Mouse (Mus musculus): ENCODE data around the gene Ski. TPM values are rescaled to one million over a fixed set of nuclear protein-coding genes. Genes with fewer than 3 reads are reported as not detected.
A peak's percentile ranks its signal among the peaks of the same experiment; 100 is the strongest.

Gene Ski
- total and polyA plus RNA-seq, 2 experiments, result 4.2 to 19.5 TPM

DNA sequence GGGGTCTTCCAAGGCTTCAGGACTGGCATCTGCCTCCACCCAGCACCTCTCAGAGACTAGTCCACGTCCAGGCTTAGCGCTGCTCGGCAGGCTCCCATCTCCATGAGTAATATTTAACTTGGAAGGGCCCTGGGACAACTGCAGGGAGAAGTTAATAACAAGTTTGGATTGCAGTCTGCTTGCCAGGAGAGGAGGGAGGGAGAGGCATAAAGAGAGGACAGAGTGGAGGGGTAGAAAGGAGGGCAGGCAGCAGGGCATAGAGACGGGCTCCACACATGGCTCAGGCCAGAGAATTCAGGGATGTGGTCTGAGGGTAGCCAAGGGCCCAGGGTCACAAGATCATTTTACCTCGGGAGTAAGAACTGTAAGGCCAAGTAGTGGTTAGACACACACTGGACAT is 15.9 kb upstream of the Ski start:
- no peaks in the 10 kb centered on the region for H3K27me3 ChIP-seq (ENCODE audit: control insufficient read depth, insufficient read depth, low read length)
- WGBS, result 13% methylated on average over 5 of the region's 5 CpGs
- H3K27ac ChIP-seq (replicated peaks; ENCODE audit: insufficient read depth, low read depth, low read length), result no peak overlapping the region

DNA sequence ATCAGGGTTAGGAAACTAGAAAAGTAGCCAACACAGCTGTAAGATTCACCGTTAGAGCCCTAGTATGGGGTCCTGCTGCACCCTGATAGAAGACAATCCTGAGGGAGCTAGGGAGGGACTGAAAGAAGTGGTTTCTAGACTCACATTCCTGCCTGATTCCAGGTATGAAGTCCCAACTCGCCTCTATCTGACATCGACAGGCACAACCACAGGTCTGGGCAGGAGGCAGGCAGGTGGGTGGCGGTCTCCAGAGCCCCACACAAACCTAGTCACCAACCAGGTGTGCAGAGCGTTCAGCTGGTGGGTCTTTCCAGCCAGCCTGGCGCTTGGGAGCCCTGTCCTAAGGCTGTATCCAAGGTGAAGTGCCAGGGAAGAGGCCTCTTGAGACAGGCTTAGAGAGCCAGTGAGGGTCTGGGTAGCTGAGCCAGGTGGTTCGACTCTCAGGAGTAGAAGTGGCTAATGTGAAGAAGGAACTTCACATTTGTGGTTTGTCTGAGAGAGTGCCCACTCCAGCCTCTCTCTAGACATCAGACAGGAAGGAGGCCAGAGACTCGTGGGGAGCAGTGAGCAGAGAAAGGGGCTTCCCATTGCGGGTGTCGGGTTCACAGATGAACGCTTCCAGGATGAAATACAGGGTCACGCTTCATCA is 14.5 kb upstream of the Ski start:
- Histone ChIP-seq H3K9ac (ENCODE audit: low read depth, low read length) (no peak overlapping the region), H3K36me3 (ENCODE audit: control insufficient read depth, insufficient read depth, low read length) (no peaks in the 10 kb centered on the region), H3K4me3 (ENCODE audit: insufficient read depth, low read depth, low read length) (no peak overlapping the region), H3K4me1 (ENCODE audit: control insufficient read depth, insufficient read depth, low read length) (peaks cover 12% of the 10 kb centered on the region; the same call in 1 of the 2 replicates), H3K79me2 (ENCODE audit: control insufficient read depth, insufficient read depth, low read length) (no peaks in the 10 kb centered on the region), H3K27me3 (ENCODE audit: control insufficient read depth, insufficient read depth, low read length) (no peaks in the 10 kb centered on the region), H3K27ac (replicated peaks; ENCODE audit: insufficient read depth, low read depth, low read length) (no peak overlapping the region)
- no peak for TF ChIP-seq POLR2A (IDR thresholded peaks at IDR 0.05; ENCODE audit: extremely low read depth, insufficient read depth, low read length)
- no peak for TF ChIP-seq CTCF (IDR thresholded peaks at IDR 0.05; ENCODE audit: low read depth, low read length)
- DNase-seq (ENCODE audit: extremely low read depth, low read depth, low spot score), result no peak
- WGBS, result 95% methylated on average over 12 of the region's 12 CpGs

More for the DNA sequence above, 15.9 kb upstream of the Ski start:
- H3K9ac ChIP-seq (ENCODE audit: low read depth, low read length), result no peak overlapping the region
- no peak for TF ChIP-seq CTCF (IDR thresholded peaks at IDR 0.05; ENCODE audit: low read depth, low read length)
- TF ChIP-seq POLR2A (IDR thresholded peaks at IDR 0.05; ENCODE audit: extremely low read depth, insufficient read depth, low read length), result no peak
- no peaks in the 10 kb centered on the region for H3K36me3 ChIP-seq (ENCODE audit: control insufficient read depth, insufficient read depth, low read length)
- H3K79me2 ChIP-seq (ENCODE audit: control insufficient read depth, insufficient read depth, low read length), result no peaks in the 10 kb centered on the region
- no peak overlapping the region for H3K4me3 ChIP-seq (ENCODE audit: insufficient read depth, low read depth, low read length)
- peak; percentile 84 for DNase-seq (ENCODE audit: extremely low read depth, low read depth, low spot score)
- H3K4me1 ChIP-seq (ENCODE audit: control insufficient read depth, insufficient read depth, low read length), result peaks cover 12% of the 10 kb centered on the region; the same call in 1 of the 2 replicates

DNA sequence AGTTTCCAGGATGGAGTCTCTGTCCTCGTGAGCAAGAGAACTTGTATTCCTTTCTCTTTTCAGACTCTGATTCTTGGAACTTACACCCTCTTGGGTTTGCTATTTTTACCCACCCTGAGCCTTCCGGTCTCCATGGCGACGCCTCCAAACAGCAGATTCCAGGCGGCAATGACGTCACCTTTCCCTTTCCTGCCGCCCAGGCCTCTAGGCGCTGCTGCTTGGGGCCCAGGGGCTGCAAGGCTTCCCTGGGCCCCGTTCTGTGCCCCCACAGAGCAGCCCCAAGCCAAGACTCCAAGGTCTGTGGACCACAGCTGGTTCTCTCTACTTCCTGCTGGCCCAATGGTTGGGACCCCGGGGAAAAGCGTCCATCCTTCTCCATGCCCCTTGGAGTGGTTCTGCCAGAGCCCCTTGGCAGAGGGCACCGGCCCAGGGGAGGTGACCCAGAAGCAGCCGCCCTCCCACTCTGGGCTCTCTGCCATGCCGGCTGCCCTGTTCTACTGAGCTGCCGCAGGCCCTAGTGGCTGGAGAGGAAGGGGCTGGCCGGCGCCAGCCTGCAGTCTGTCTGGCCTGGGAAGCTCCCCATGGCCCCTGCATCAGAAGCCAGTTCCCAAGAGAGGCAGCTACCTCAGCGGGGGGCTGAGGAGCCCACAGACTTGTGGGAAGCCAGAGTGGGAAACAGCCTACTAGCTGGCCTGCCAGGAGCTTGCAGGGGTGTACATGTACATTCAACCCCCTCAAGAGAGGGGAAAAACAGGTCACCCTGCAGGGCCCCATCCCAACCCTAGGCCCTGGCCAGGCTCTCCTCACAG is 13.1 kb upstream of the Ski start:
- Histone ChIP-seq H3K27me3 (ENCODE audit: control insufficient read depth, insufficient read depth, low read length) (no peaks in the 10 kb centered on the region), H3K27ac (replicated peaks; ENCODE audit: insufficient read depth, low read depth, low read length) (peak overlapping the region; percentile 81), H3K79me2 (ENCODE audit: control insufficient read depth, insufficient read depth, low read length) (no peaks in the 10 kb centered on the region), H3K4me3 (ENCODE audit: insufficient read depth, low read depth, low read length) (no peak overlapping the region), H3K4me1 (ENCODE audit: control insufficient read depth, insufficient read depth, low read length) (peaks cover 12% of the 10 kb centered on the region; the same call in 1 of the 2 replicates), H3K36me3 (ENCODE audit: control insufficient read depth, insufficient read depth, low read length) (no peaks in the 10 kb centered on the region), H3K9ac (ENCODE audit: low read depth, low read length) (peak overlapping the region; percentile 48)
- no peak for DNase-seq (ENCODE audit: extremely low read depth, low read depth, low spot score)
- WGBS, result 43% methylated on average over 18 of the region's 18 CpGs
- TF ChIP-seq CTCF (IDR thresholded peaks at IDR 0.05; ENCODE audit: low read depth, low read length) (no peak), POLR2A (IDR thresholded peaks at IDR 0.05; ENCODE audit: extremely low read depth, insufficient read depth, low read length) (no peak)

DNA sequence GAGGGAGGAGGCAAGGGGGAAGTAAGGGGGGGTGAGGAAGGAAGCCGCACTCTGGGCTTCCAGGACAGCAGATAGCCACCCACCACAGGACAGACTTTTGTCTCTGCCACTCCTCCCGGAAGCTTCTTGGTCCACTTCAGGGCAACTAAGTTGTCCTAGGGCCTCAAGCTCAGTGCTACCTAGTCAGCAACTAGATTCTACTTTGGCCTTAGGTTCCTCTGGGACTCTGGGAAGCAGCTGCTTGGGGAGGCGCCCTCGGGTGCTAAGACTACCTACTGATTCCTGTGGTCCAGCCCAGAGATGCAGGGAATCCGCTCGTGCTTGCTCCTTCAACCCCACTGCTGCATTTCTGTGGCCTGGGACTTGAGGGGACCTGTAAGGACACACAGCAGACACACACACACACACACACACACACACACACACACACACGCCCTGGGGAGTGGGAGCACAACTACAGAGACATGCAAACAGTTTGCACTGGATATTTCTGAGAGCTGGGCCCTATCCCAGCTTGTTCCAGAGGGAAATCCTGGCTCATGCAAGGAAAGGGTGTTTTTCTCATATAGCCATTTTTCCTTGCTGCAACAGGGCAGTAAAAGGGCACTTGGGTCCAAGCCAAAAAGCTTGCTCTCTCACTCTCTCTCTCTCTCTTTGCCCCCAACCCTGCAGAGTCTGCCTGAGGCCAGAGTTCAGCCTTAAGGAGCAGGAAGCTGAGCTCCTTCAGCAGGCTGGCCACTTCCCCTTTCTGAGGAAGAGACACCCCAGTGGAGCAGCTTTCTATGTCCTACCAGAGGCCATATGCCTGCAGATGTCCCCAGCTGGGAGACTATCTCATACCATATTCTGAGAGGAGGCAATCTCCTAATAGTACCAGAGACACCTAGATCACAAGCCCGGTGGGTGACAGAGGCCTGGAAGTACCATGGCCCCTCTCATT is 12.2 kb upstream of the Ski start:
- no peak for TF ChIP-seq CTCF (IDR thresholded peaks at IDR 0.05; ENCODE audit: low read depth, low read length)
- no peak for TF ChIP-seq POLR2A (IDR thresholded peaks at IDR 0.05; ENCODE audit: extremely low read depth, insufficient read depth, low read length)
- 60% methylated on average over 8 of the region's 8 CpGs for WGBS
- Histone ChIP-seq H3K9ac (ENCODE audit: low read depth, low read length) (0 out of 2 replicates have a peak overlapping the region, but pooled peaks have one; percentile 0), H3K4me3 (ENCODE audit: insufficient read depth, low read depth, low read length) (no peak overlapping the region), H3K4me1 (ENCODE audit: control insufficient read depth, insufficient read depth, low read length) (peaks cover 12% of the 10 kb centered on the region; the same call in 1 of the 2 replicates), H3K79me2 (ENCODE audit: control insufficient read depth, insufficient read depth, low read length) (no peaks in the 10 kb centered on the region), H3K36me3 (ENCODE audit: control insufficient read depth, insufficient read depth, low read length) (no peaks in the 10 kb centered on the region), H3K27me3 (ENCODE audit: control insufficient read depth, insufficient read depth, low read length) (no peaks in the 10 kb centered on the region), H3K27ac (replicated peaks; ENCODE audit: insufficient read depth, low read depth, low read length) (peak overlapping the region; percentile 68)
- no peak for DNase-seq (ENCODE audit: extremely low read depth, low read depth, low spot score)

DNA sequence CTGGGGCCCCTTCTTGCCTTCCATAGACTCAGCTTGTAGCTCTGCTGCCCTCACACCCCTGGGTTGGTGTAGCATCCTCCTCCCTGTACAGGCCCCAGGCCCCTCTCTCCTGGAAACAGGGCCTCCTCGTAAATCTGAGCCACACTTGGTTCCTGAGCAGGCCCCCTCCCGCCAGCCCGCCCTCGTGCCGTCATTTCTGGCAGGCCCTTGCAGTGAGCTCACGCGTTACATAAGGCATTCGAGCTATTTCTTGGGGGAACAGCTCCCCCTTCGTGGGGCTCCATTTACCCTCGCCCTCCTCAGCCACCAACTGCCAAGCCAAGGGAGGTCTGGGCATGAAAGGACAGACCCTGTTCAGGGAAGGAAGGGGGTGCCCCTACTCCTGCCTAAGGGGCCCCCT is 11.5 kb upstream of the Ski start:
- Histone ChIP-seq H3K9ac (ENCODE audit: low read depth, low read length) (peak overlapping the region; percentile 31; the same call in 1 of the 2 replicates), H3K27ac (replicated peaks; ENCODE audit: insufficient read depth, low read depth, low read length) (peak overlapping the region; percentile 68), H3K36me3 (ENCODE audit: control insufficient read depth, insufficient read depth, low read length) (no peaks in the 10 kb centered on the region), H3K27me3 (ENCODE audit: control insufficient read depth, insufficient read depth, low read length) (no peaks in the 10 kb centered on the region), H3K79me2 (ENCODE audit: control insufficient read depth, insufficient read depth, low read length) (no peaks in the 10 kb centered on the region), H3K4me1 (ENCODE audit: control insufficient read depth, insufficient read depth, low read length) (peaks cover 12% of the 10 kb centered on the region; the same call in 1 of the 2 replicates), H3K4me3 (ENCODE audit: insufficient read depth, low read depth, low read length) (no peak overlapping the region)
- TF ChIP-seq CTCF (IDR thresholded peaks at IDR 0.05; ENCODE audit: low read depth, low read length), result no peak
- no peak for TF ChIP-seq POLR2A (IDR thresholded peaks at IDR 0.05; ENCODE audit: extremely low read depth, insufficient read depth, low read length)
- no peak for DNase-seq (ENCODE audit: extremely low read depth, low read depth, low spot score)
- WGBS, result 72% methylated on average over 10 of the region's 10 CpGs
